Comparison of ENCODE assay signal across 9 mouse cellular contexts in the genomic region with DNA sequence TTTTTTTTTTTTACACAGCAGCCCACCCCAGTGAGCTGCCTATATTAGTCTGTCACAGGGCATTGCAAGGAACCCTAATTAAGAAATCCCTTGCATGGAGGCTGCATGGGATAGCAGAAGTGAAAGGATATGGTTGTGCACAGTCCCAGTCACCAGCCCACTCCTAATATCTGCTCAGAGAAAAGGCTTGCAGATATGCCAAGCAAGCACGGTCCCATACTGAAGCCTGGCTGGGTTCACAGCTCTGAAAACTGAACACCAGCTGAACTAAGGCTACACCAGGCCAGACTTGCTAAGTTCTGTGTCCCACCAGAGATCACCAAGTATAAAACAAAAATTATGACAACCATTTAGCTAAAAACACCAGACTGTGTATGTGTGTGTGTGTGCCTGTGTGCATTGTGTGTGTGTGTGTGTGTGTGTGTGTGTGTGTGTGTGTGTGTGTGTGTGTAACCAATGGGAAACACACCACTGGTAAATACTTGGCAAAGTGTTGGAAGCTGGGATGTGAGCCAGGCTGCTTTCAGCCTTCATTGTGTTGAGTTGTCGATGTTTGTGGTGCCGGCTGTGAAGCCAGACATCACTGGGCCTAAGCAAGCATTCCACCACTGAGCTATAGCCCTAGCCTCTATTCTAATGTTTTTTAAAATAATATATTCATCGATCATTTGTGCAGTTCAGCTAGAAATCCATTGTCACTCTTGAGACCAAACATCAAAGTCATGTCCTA.
A peak's percentile ranks its signal among the peaks of the same experiment; 100 is the strongest.
DNase-seq lines count a peak whose midpoint lies in the region; ATAC-seq lines count a peak whose summit lies in the region.
"Had no signal": no experiment of that assay in that cellular context is flagged by ENCODE, and none has a peak within 500 bp of the region (broad histone marks: within the 10 kb centered on the region; RNA-seq: fewer than 3 reads in every experiment).

No protein-coding gene starts in this region.

- intact Hi-C loops in left cerebral cortex, postnatal 4 days (cut with DNase I): no loop called here

- WGBS in hindbrain, embryonic 10.5 days: 80% methylated on average over 4 of the region's 4 CpGs
- 47% methylated on average over 4 of the region's 4 CpGs for WGBS in midbrain, embryonic 13.5 days

- H3K36me3 ChIP-seq in hindbrain, embryonic 10.5 days: no peaks in the 10 kb centered on the region
- no peaks in the 10 kb centered on the region for H3K36me3 ChIP-seq in midbrain, embryonic 13.5 days

- no peak overlapping the region for H3K4me2 ChIP-seq in midbrain, embryonic 13.5 days (replicated peaks)

- peak; percentile 60 to 72 for DNase-seq in cerebellum, postnatal 14 days
- DNase-seq in cerebellum, adult 11-12 months: no peak
- peak; percentile 79 for DNase-seq in left cerebral cortex, postnatal 4 days
- no peak for DNase-seq in left cerebral cortex, adult 18-20 months (ENCODE audit: low spot score in 2 of 2)
- no peak for DNase-seq in hindbrain, embryonic 10.5 days (ENCODE audit: low spot score)
- no peak for DNase-seq in gastrocnemius, adult 18-20 months (ENCODE audit: low spot score)
- DNase-seq in adipocyte (ENCODE audit: low spot score): no peak

- H3K27ac ChIP-seq in hindbrain, embryonic 10.5 days: peak overlapping the region; percentile 81
- H3K27ac ChIP-seq in midbrain, embryonic 13.5 days: peak overlapping the region; percentile 82

- no peak overlapping the region for H3K4me3 ChIP-seq in hindbrain, embryonic 10.5 days
- H3K4me3 ChIP-seq in midbrain, embryonic 13.5 days (replicated peaks): no peak overlapping the region
- H3K4me3 ChIP-seq: erythroblast, embryonic 14.5 days had no signal

- H3K9ac ChIP-seq in midbrain, embryonic 13.5 days (replicated peaks): no peak overlapping the region

- H3K27me3 ChIP-seq in hindbrain, embryonic 10.5 days (ENCODE audit: insufficient read depth, poor library complexity, severe bottlenecking): peaks cover 39% of the 10 kb centered on the region
- H3K27me3 ChIP-seq in midbrain, embryonic 13.5 days: no peaks in the 10 kb centered on the region

- peaks cover 84% of the 10 kb centered on the region for H3K4me1 ChIP-seq in hindbrain, embryonic 10.5 days (replicated peaks)
- H3K4me1 ChIP-seq in midbrain, embryonic 13.5 days (replicated peaks): peaks cover 66% of the 10 kb centered on the region

- peak; percentile 55; the same call in 1 of the 2 replicates for ATAC-seq in midbrain, embryonic 13.5 days

- no peaks in the 10 kb centered on the region for H3K9me3 ChIP-seq in hindbrain, embryonic 10.5 days
- H3K9me3 ChIP-seq in midbrain, embryonic 13.5 days: no peaks in the 10 kb centered on the region

Comparison
In these comparisons a context has a peak if more than half of its experiments do, and no peak if none do; other contexts are left out.
1. DNase-seq: peak in cerebellum, postnatal 14 days (2 of 2) and left cerebral cortex, postnatal 4 days (single experiment); none in cerebellum, adult 11-12 months (single experiment), left cerebral cortex, adult 18-20 months (0 of 2), hindbrain, embryonic 10.5 days (single experiment), gastrocnemius, adult 18-20 months (single experiment) and adipocyte (single experiment).